Mouse (Mus musculus) heart, embryonic 16.5 days (tissue): ENCODE measurements around the gene Car3. TPM values are rescaled to one million over a fixed set of nuclear protein-coding genes. Genes with fewer than 3 reads are reported as not detected.

Experiments used
- ATAC-seq: fragments of 200-750 bp; cut with Nextera tagmentation; replicated peaks from 2 replicates; pipeline ENCODE4 v1.8.0; 2017; ENCODE audit warnings: moderate number of reproducible peaks; ENCODE audit not compliant: insufficient read depth, low FRiP score; ENCODE audit errors: extremely low read depth
- H3K27ac ChIP-seq: fragments of 300-500 bp; sonication (generic); 2 replicates; pipeline ENCODE4 v1.5.1; 2014; ENCODE audit warnings: mild to moderate bottlenecking, low read length, control low read depth, moderate library complexity
- H3K27me3 ChIP-seq: fragments of 300-500 bp; sonication (generic); 2 replicates; pipeline ENCODE4 v1.6.1; 2014; ENCODE audit warnings: low read length, mixed read lengths; ENCODE audit not compliant: control insufficient read depth, insufficient read depth
- H3K36me3 ChIP-seq: fragments of 300-500 bp; sonication (generic); 2 replicates; pipeline ENCODE4 v1.6.1; 2014; ENCODE audit not compliant: control insufficient read depth, insufficient read depth
- H3K4me1 ChIP-seq: fragments of 300-500 bp; sonication (generic); 2 replicates; pipeline ENCODE4 v1.6.1; 2014; ENCODE audit warnings: low read length, mixed read lengths; ENCODE audit not compliant: control insufficient read depth, insufficient read depth
- H3K4me2 ChIP-seq: fragments of 300-500 bp; sonication (generic); 2 replicates; pipeline ENCODE4 v1.6.1; 2014; ENCODE audit warnings: low read depth, mild to moderate bottlenecking, control low read depth, low read length
- H3K4me3 ChIP-seq: fragments of 300-500 bp; sonication (generic); 2 replicates; pipeline ENCODE4 v1.5.1; 2014; ENCODE audit warnings: mild to moderate bottlenecking, control low read depth, low read length
- H3K9ac ChIP-seq: fragments of 300-500 bp; sonication (generic); 2 replicates; pipeline ENCODE4 v1.6.1; 2014; ENCODE audit warnings: low read length, control low read depth
- H3K9me3 ChIP-seq: fragments of 300-500 bp; sonication (generic); replicated peaks from 2 replicates; pipeline ENCODE4 v1.6.1; 2016; ENCODE audit warnings: low read length; ENCODE audit not compliant: control insufficient read depth
- WGBS: fragments of 180-500 bp; shearing (Covaris S2); extraction: QIAGEN DNeasy Blood & Tissue Kit; methylation state at CpG from one replicate; pipeline ENCODE4 v1.1.7; 2014; 5-methylcytosine and 5-hydroxymethylcytosine counted together
- polyA plus RNA-seq: library from polyadenylated mRNA; unstranded; fragments of >200 nt; fragmentation: Nextera tagmentation; extraction: Ambion mirVana; gene quantifications from 2 replicates; pipeline ENCODE4 v1.2.1, GENCODE M21; 2015

Gene Car3
- polyA plus RNA-seq, 1 experiment from 2014 or later, result 9.1 TPM

DNA sequence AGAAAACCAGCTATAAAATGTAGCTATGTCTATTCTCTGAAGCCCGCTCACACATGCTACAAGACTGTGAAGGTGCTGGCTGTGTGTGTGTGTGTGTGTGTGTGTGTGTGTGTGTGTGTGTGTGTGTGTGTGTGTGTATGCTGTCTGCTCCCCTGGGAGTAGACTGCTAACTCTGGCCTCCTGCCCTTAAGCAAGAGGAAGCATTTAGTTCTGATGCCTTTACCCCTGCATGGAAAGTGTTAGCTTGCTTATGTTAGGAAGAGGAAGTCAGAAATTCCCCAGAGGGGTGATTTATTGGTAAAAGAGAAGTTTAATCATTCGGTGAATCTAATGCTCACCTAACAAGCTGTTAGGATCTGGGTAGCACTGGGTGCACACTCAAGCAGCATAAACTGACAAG is 17.0 kb downstream of the Car3 start:
- no peak overlapping the region for H3K4me3 ChIP-seq
- H3K4me2 ChIP-seq, result no peak overlapping the region
- no peaks in the 10 kb centered on the region for H3K36me3 ChIP-seq
- H3K27ac ChIP-seq, result no peak overlapping the region
- H3K4me1 ChIP-seq, result no peaks in the 10 kb centered on the region
- no peaks in the 10 kb centered on the region for H3K9me3 ChIP-seq
- no peak overlapping the region for H3K9ac ChIP-seq
- WGBS, result 70% methylated on average over 2 of the region's 2 CpGs
- no peak for ATAC-seq
- H3K27me3 ChIP-seq, result no peaks in the 10 kb centered on the region

DNA sequence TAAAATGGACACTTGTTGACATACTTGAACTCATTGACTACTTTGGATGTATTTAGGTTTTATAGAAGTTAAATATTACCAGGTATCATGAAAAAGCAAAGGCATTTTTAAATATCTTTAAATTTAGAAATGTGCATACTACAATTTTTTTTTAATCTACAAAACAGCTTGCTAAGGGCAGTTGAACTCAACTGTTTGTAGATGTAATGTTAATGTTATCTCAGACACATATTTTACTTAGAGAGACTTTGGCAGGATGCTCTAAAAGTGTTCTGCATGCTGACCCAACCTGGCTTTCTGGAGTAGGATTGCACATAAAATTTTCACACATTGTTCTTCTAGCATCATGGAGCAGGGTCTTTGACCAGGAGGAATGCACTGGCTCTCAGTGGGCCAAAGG is 18.7 kb downstream of the Car3 start:
- Histone ChIP-seq H3K4me2 (no peak overlapping the region), H3K27me3 (no peaks in the 10 kb centered on the region), H3K9ac (no peak overlapping the region), H3K9me3 (no peaks in the 10 kb centered on the region), H3K4me1 (no peaks in the 10 kb centered on the region), H3K4me3 (no peak overlapping the region), H3K27ac (no peak overlapping the region), H3K36me3 (no peaks in the 10 kb centered on the region)
- ATAC-seq, result no peak

- H3K36me3 ChIP-seq, result no peaks in the 10 kb centered on the region
- H3K27me3 ChIP-seq, result no peaks in the 10 kb centered on the region
- H3K4me3 ChIP-seq, result no peak overlapping the region
- ATAC-seq, result no peak
- no peaks in the 10 kb centered on the region for H3K4me1 ChIP-seq
- WGBS, result 62% methylated on average over 3 of the region's 3 CpGs
- H3K9me3 ChIP-seq, result no peaks in the 10 kb centered on the region
- H3K9ac ChIP-seq, result no peak overlapping the region
- no peak overlapping the region for H3K4me2 ChIP-seq
- no peak overlapping the region for H3K27ac ChIP-seq
These were observed 19.4 kb downstream of the Car3 start for GRCm38 (mm10) chr3:14882756-14883155.

DNA sequence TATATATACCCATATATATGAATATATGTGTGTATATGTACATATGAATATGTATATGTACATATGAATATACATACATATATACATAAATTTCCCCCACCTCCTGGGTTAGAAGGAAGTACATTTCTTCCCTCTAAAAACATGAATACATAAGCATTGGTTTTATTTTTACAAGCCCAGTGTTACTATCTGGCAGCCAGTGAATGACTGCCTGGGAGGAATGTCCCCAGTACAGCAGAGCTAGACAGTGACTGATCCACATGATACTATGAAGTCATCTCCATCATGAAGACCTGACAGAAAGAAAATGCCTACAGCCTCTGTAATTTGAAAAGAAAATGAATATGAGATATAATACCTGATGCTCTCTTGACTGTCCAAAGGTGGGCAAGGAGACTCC is 21.5 kb downstream of the Car3 start:
- Histone ChIP-seq H3K9ac (no peak overlapping the region), H3K27ac (no peak overlapping the region), H3K4me1 (no peaks in the 10 kb centered on the region), H3K9me3 (no peaks in the 10 kb centered on the region), H3K4me2 (no peak overlapping the region), H3K27me3 (no peaks in the 10 kb centered on the region), H3K36me3 (no peaks in the 10 kb centered on the region), H3K4me3 (no peak overlapping the region)
- ATAC-seq, result no peak

DNA sequence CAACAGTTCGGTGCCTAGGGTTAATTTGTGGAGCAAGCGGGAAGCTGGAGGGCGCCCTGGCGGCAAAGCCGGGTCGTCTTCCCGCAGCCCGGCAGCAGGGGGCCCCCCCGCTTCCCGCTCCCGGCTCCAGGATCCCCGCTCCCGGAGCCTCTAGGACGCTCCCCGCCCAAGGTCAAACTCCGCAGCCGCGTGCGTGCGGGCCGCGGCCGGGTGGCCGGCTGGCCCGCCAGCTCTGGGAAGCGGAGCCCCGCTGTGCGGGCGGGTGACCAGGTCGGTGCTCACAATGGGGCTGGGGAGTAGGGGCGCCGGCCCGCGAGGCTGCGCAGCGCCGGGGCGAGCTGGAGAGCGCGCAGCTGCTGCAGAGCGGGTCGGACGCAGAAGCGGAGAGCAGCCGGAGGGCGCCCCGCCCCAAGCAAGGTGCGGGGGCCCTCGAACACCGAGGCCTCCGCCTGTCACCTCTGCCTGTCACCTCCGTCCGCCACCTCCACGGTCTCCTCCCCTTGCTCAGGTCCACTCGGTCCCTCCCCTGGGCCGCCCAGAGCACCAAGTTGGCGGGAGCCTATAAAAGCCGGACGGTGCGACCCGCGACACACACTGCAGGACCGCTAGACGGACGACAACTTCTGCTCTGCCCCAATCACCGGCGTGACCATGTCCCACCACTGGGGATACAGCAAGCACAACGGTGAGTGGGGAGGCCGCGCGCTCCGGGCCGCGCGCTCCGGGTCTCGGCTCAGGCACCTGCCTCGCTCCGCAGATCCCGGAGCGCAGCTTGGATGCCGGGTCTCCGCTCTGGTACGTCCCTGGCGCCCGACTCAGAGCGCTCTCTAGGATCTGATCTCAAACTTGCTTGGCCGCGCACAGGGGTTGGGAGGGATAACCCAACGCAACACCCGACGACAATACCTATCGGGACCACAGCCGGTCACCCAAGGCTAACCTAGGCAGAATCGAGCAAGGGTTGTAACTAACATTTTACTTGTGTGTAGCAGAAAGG is 23.1 kb downstream of the Car3 start, which contains the start of gene Car2:
Gene Car2, plus strand, starts transcription at position 172 of the 997 bp plus-strand sequence.
- no peaks in the 10 kb centered on the region for H3K27me3 ChIP-seq
- no peaks in the 10 kb centered on the region for H3K36me3 ChIP-seq
- under 1% methylated on average over 89 of the region's 95 CpGs for WGBS
- peak within 1 kb of the TSS; percentile 86 for H3K4me3 ChIP-seq
- H3K9me3 ChIP-seq, result no peaks in the 10 kb centered on the region
- no peaks in the 10 kb centered on the region for H3K4me1 ChIP-seq
- peak within 1 kb of the TSS; percentile 83 for H3K4me2 ChIP-seq
- peak within 1 kb of the TSS; percentile 82 for H3K27ac ChIP-seq
- ATAC-seq, result peak; percentile 82
- peak within 1 kb of the TSS; percentile 89 for H3K9ac ChIP-seq

- Histone ChIP-seq H3K9ac (peak overlapping the region; percentile 89), H3K4me2 (peak overlapping the region; percentile 83), H3K36me3 (no peaks in the 10 kb centered on the region), H3K9me3 (no peaks in the 10 kb centered on the region), H3K4me1 (no peaks in the 10 kb centered on the region), H3K27me3 (no peaks in the 10 kb centered on the region), H3K27ac (no peak overlapping the region), H3K4me3 (peak overlapping the region; percentile 86)
- no peak for ATAC-seq
- 34% methylated on average over 11 of the region's 11 CpGs for WGBS
These were observed 23.9 kb downstream of the Car3 start for GRCm38 (mm10) chr3:14887134-14887666.

DNA sequence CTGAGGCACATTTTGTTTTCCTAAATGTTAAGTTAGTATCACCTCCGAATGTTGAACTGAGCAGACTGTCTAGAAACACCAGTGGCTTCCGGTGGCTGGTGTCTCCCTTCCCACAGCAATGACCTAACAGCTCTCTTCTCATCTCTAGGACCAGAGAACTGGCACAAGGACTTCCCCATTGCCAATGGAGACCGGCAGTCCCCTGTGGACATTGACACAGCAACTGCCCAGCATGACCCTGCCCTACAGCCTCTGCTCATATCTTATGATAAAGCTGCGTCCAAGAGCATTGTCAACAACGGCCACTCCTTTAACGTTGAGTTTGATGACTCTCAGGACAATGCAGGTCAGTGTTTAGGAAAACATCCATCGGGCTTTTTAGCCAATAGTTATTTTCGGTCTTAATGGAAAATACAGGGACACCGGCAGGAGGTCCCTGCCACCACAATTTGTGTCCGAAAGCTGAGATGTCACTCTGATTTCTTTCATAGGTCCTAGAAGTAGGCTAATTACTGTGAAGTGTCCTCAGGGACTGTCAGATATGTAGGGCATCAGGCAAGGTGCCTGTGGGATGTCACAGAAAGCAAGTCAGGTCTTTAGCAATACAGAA is 24.5 kb downstream of the Car3 start:
- H3K36me3 ChIP-seq, result no peaks in the 10 kb centered on the region
- H3K9me3 ChIP-seq, result no peaks in the 10 kb centered on the region
- no peak for ATAC-seq
- 66% methylated on average over 10 of the region's 10 CpGs for WGBS
- no peak overlapping the region for H3K9ac ChIP-seq
- H3K27me3 ChIP-seq, result no peaks in the 10 kb centered on the region
- peak overlapping the region; percentile 2; the same call in 1 of the 2 replicates for H3K4me3 ChIP-seq
- peak overlapping the region; percentile 83; the same call in 1 of the 2 replicates for H3K4me2 ChIP-seq
- no peak overlapping the region for H3K27ac ChIP-seq
- no peaks in the 10 kb centered on the region for H3K4me1 ChIP-seq

GRCm38 (mm10) chr3:14888549-14888948 is 25.2 kb downstream of the Car3 start:
- H3K9me3 ChIP-seq, result no peaks in the 10 kb centered on the region
- no peak overlapping the region for H3K9ac ChIP-seq
- no peaks in the 10 kb centered on the region for H3K4me1 ChIP-seq
- ATAC-seq, result no peak
- no peak overlapping the region for H3K27ac ChIP-seq
- H3K4me2 ChIP-seq, result no peak overlapping the region; the same call in 1 of the 2 replicates
- H3K36me3 ChIP-seq, result no peaks in the 10 kb centered on the region
- 85% methylated on average over 2 of the region's 2 CpGs for whole genome bisulfite sequencing
- H3K27me3 ChIP-seq, result no peaks in the 10 kb centered on the region
- H3K4me3 ChIP-seq, result no peak overlapping the region

- Histone ChIP-seq H3K27ac (no peak overlapping the region), H3K27me3 (no peaks in the 10 kb centered on the region), H3K36me3 (no peaks in the 10 kb centered on the region), H3K9ac (no peak overlapping the region), H3K4me1 (no peaks in the 10 kb centered on the region), H3K4me2 (peak overlapping the region; percentile 13; the same call in 1 of the 2 replicates), H3K9me3 (no peaks in the 10 kb centered on the region), H3K4me3 (no peak overlapping the region)
- ATAC-seq, result no peak
- whole genome bisulfite sequencing, result 58% methylated on average over 2 of the region's 2 CpGs
These were observed 25.8 kb downstream of the Car3 start for GRCm38 (mm10) chr3:14889085-14889484.
